Mouse (Mus musculus) limb, embryonic 11.5 days (tissue): ENCODE measurements around the gene Arl4c. TPM values are rescaled to one million over a fixed set of nuclear protein-coding genes. Genes with fewer than 3 reads are reported as not detected.

Experiments used
- ATAC-seq: fragments of 200-750 bp; cut with Nextera tagmentation; 2 replicates; pipeline ENCODE4 v1.8.0; 2017; ENCODE audit warnings: low read depth; ENCODE audit not compliant: insufficient number of reproducible peaks, low FRiP score, low TSS enrichment
- DNase-seq: peaks from one replicate; pipeline ENCODE4 v3.0.0-alpha.2; 2015; ENCODE audit warnings: low spot score
- H3K27ac ChIP-seq: fragments of 300-500 bp; sonication (generic); replicated peaks from 2 replicates; pipeline ENCODE4 v1.5.1; 2014; ENCODE audit warnings: low read depth, mild to moderate bottlenecking, low read length
- H3K27me3 ChIP-seq: fragments of 300-500 bp; sonication (generic); 2 replicates; pipeline ENCODE4 v1.6.1; 2014; ENCODE audit warnings: mild to moderate bottlenecking, low read length, mixed read lengths; ENCODE audit not compliant: control insufficient read depth, insufficient read depth
- H3K36me3 ChIP-seq: fragments of 300-500 bp; sonication (generic); 2 replicates; pipeline ENCODE4 v1.6.1; 2014; ENCODE audit warnings: mild to moderate bottlenecking, low read length, moderate library complexity, mixed read lengths; ENCODE audit not compliant: control insufficient read depth, insufficient read depth
- H3K4me1 ChIP-seq: fragments of 300-500 bp; sonication (generic); 2 replicates; pipeline ENCODE4 v1.6.1; 2014; ENCODE audit warnings: low read length, mixed read lengths; ENCODE audit not compliant: control insufficient read depth, insufficient read depth
- H3K4me2 ChIP-seq: fragments of 300-500 bp; sonication (generic); 2 replicates; pipeline ENCODE4 v1.6.1; 2014; ENCODE audit warnings: low read depth, mild to moderate bottlenecking, moderate library complexity; ENCODE audit not compliant: severe bottlenecking
- H3K4me3 ChIP-seq: fragments of 300-500 bp; sonication (generic); 2 replicates; pipeline ENCODE4 v1.5.1; 2014; ENCODE audit warnings: low read depth, low read length
- H3K9ac ChIP-seq: fragments of 300-500 bp; sonication (generic); 2 replicates; pipeline ENCODE4 v1.6.1; 2014; ENCODE audit warnings: mild to moderate bottlenecking, low read length
- H3K9me3 ChIP-seq: fragments of 300-500 bp; sonication (generic); 2 replicates; pipeline ENCODE4 v1.6.1; 2016; ENCODE audit warnings: low read length; ENCODE audit not compliant: control insufficient read depth
- WGBS: fragments of 180-500 bp; shearing (Covaris S2); extraction: QIAGEN DNeasy Blood & Tissue Kit; methylation state at CpG from one replicate; pipeline ENCODE4 v1.1.7; 2014; 5-methylcytosine and 5-hydroxymethylcytosine counted together
- polyA plus RNA-seq: library from polyadenylated mRNA; unstranded; fragments of >200 nt; fragmentation: Nextera tagmentation; extraction: Ambion mirVana; gene quantifications from 2 replicates; pipeline ENCODE4 v1.2.1, GENCODE M21; 2014

Gene Arl4c
- polyA plus RNA-seq, 1 experiment from 2014 or later = 3.3 TPM

DNA sequence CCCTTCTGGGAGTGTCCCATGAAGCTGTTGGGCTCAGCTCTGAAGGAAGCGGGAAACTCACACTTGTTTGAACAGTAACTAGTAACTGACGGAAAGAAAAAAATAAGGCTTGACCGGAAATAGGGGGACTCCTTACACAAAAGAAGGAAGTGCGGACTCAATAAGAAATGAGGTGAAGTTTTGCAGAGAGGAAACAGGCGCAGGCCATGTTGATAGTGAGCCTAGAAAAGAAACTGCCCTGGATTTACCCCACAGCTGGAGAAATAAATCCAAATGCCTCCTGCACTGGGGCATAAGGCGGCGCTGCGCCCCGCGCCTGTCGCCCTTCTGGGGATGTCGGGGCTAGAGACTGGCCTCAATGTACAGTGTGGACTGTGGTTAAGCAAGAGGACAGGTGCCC lies 66.4 kb downstream of the Arl4c start:
- no peaks in the 10 kb centered on the region for H3K9me3 ChIP-seq
- ATAC-seq (no peak), DNase-seq (no peak)
- H3K4me1 ChIP-seq = no peaks in the 10 kb centered on the region
- H3K36me3 ChIP-seq = no peaks in the 10 kb centered on the region
- H3K9ac ChIP-seq = no peak overlapping the region
- no peak overlapping the region for H3K27ac ChIP-seq
- no peak overlapping the region for H3K4me2 ChIP-seq
- WGBS = 85% methylated on average over 12 of the region's 12 CpGs
- no peak overlapping the region for H3K4me3 ChIP-seq
- no peaks in the 10 kb centered on the region for H3K27me3 ChIP-seq

DNA sequence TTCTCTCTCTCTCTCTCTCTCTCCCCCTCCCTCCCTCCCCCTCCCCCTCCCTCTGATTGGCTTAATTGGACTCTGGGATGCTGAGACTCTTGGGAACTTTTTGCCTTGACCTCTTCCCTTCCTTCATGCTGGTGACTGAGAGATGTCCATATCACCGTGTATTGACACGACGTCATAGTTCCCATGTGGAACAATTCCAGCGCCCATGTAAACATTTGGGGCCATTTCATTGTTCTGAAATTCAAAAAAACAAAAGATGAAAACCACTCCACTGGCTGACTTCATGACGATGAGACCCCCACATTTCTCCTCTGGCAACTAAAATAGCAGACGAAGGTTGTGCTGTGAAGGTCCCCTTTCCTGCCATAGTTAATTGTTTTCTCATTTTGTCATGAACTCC lies 69.2 kb downstream of the Arl4c start:
- Histone ChIP-seq H3K27ac (no peak overlapping the region), H3K4me3 (no peak overlapping the region), H3K4me2 (no peak overlapping the region), H3K36me3 (no peaks in the 10 kb centered on the region), H3K4me1 (no peaks in the 10 kb centered on the region), H3K9me3 (no peaks in the 10 kb centered on the region), H3K27me3 (no peaks in the 10 kb centered on the region), H3K9ac (no peak overlapping the region)
- 90% methylated on average over 6 of the region's 6 CpGs for WGBS
- DNase-seq = no peak
- no peak for ATAC-seq

DNA sequence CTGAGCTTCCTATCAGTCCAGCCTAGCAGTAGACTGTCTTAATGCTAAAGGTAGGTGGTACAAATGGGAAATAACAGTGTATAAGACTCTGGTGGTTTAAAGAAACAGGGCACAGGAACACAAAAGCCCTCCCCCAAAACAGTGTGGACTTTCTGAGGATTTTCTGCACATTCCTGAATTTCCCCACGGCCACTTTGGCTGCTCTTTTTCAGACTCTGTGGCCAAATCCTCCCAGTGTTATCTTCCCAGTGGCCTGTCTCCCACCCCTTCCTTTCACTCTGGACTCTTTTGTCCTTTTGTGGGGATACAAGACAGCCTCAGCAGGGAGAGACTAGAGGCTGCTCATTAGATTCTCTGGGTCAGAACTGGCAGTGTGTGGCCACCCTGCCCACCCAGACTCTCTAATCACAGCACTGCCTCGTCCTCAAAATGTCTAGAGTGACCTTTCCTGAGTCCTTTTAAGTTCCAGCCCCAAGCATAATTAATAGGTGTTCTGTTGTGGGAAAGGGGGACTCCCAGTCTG lies 72.0 kb downstream of the Arl4c start:
- Histone ChIP-seq H3K9ac (no peak overlapping the region), H3K4me3 (no peak overlapping the region), H3K9me3 (no peaks in the 10 kb centered on the region), H3K27me3 (no peaks in the 10 kb centered on the region), H3K27ac (no peak overlapping the region), H3K4me2 (no peak overlapping the region), H3K36me3 (no peaks in the 10 kb centered on the region), H3K4me1 (no peaks in the 10 kb centered on the region)
- DNase-seq (no peak), ATAC-seq (no peak)
- 49% methylated on average over 2 of the region's 2 CpGs for WGBS

DNA sequence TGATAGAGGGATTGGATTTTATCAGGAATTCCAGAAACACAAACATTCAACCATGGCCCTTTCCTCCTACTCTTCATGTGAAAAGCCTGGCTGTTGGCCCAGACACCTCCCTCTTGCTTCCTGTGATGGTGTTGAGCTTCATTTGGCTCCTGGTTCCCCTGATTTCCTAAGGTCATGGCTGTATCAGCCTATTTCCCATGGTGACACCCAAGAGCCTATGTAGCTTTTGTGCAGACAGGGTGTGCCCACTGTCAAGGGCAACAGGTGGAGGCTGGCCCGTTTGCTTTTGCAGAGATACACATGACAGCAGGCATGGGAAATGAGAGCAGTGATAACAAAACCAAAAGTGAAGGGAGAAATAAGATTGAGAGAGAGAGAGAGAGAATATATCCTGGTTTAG lies 76.8 kb downstream of the Arl4c start:
- no peak overlapping the region for H3K4me3 ChIP-seq
- H3K36me3 ChIP-seq = no peaks in the 10 kb centered on the region
- H3K4me1 ChIP-seq = no peaks in the 10 kb centered on the region
- H3K27ac ChIP-seq = no peak overlapping the region
- ATAC-seq = no peak
- H3K9me3 ChIP-seq = no peaks in the 10 kb centered on the region
- no peak overlapping the region for H3K9ac ChIP-seq
- no peak overlapping the region for H3K4me2 ChIP-seq
- WGBS = 75% methylated on average over 1 of the region's 1 CpGs
- no peaks in the 10 kb centered on the region for H3K27me3 ChIP-seq
- no peak for DNase-seq

DNA sequence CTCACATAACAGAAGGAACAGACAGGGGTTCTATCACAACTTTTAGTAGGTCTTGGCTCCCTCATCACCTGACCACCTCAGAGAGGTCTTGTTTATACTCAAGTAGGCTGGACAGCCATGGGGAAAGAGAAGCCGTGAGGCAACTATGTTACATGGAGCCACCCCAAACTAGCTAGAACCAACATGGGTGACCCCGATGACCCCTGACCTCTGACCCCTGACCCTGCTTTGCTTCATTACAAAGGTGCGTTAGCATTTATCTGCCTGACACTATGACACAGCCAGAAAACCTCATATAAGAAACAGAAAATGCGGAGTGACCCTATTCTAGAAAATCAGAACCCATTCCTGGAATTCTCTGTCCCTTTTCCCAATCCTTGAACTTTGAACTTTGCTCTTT lies 77.6 kb downstream of the Arl4c start:
- H3K27ac ChIP-seq = no peak overlapping the region
- no peaks in the 10 kb centered on the region for H3K4me1 ChIP-seq
- no peaks in the 10 kb centered on the region for H3K36me3 ChIP-seq
- WGBS = 94% methylated on average over 4 of the region's 4 CpGs
- no peaks in the 10 kb centered on the region for H3K27me3 ChIP-seq
- no peaks in the 10 kb centered on the region for H3K9me3 ChIP-seq
- H3K9ac ChIP-seq = no peak overlapping the region
- ATAC-seq = no peak
- no peak for DNase-seq
- H3K4me3 ChIP-seq = no peak overlapping the region
- no peak overlapping the region for H3K4me2 ChIP-seq

DNA sequence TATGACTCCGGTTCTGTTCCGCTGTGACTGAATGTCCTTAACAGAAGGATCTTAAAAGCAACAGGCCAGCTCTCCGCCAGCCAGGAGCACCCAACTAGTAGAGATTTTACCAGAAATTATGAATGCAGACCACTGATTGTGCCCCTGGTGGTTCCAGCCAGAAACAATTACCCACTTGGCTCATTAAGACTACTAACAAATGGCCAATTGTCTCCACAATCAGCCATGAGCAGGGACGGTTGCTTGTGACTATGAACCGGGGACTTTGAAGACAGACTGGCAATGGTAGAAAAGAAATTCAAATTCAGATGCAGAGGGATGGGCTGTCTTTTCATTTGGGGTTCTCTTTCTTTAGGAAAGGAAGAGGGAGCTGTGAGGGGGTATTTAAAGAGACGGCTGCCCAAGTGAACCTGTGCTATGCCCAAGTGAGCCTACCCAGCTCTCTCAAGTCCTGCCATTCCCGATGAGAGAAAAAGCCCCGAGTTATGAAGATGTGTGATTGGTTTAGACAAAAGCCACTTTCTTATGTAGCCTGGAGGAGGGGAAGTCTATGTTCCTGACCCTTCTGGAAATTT lies 78.4 kb downstream of the Arl4c start:
- Histone ChIP-seq H3K27me3 (no peaks in the 10 kb centered on the region), H3K4me2 (no peak overlapping the region), H3K36me3 (no peaks in the 10 kb centered on the region), H3K4me3 (no peak overlapping the region), H3K9ac (no peak overlapping the region), H3K4me1 (no peaks in the 10 kb centered on the region), H3K9me3 (no peaks in the 10 kb centered on the region), H3K27ac (no peak overlapping the region)
- WGBS = 81% methylated on average over 8 of the region's 8 CpGs
- ATAC-seq (no peak), DNase-seq (no peak)

Other genes starting within 250 kb of the Arl4c start
- not detected in 2 replicates for gene Glrp1, start 192.2 kb downstream of the Arl4c start, polyA plus RNA-seq